Mouse (Mus musculus) forebrain, postnatal 0 days (tissue): ENCODE measurements around the gene Pak6. TPM values are rescaled to one million over a fixed set of nuclear protein-coding genes. Genes with fewer than 3 reads are reported as not detected.

Source experiments
- ATAC-seq: fragments of 200-750 bp; cut with Nextera tagmentation; 2 replicates; pipeline ENCODE4 v1.8.0; 2017; ENCODE audit warnings: mild to moderate bottlenecking, moderate library complexity
- DNase-seq: peaks from one replicate; pipeline ENCODE4 v3.0.0-alpha.2; 2015
- H3K27ac ChIP-seq: fragments of 300-500 bp; sonication (generic); 2 replicates; pipeline ENCODE4 v1.5.1; 2014; ENCODE audit warnings: low read depth, mild to moderate bottlenecking, antibody characterized with exemption, low read length, moderate library complexity, mixed read lengths
- H3K27me3 ChIP-seq: fragments of 300-500 bp; sonication (generic); 2 replicates; pipeline ENCODE4 v1.6.1; 2014; ENCODE audit warnings: mild to moderate bottlenecking, low read length, mixed read lengths; ENCODE audit not compliant: insufficient read depth
- H3K36me3 ChIP-seq: fragments of 300-500 bp; sonication (generic); 2 replicates; pipeline ENCODE4 v1.6.1; 2014; ENCODE audit warnings: mild to moderate bottlenecking, moderate library complexity; ENCODE audit not compliant: insufficient read depth
- H3K4me1 ChIP-seq: fragments of 300-500 bp; sonication (generic); 2 replicates; pipeline ENCODE4 v1.6.1; 2014; ENCODE audit warnings: antibody characterized with exemption; ENCODE audit not compliant: insufficient read depth
- H3K4me2 ChIP-seq: fragments of 300-500 bp; sonication (generic); 2 replicates; pipeline ENCODE4 v1.6.1; 2014; ENCODE audit warnings: low read depth, mild to moderate bottlenecking, moderate library complexity
- H3K4me3 ChIP-seq: fragments of 300-500 bp; sonication (generic); 2 replicates; pipeline ENCODE4 v1.5.1; 2014; ENCODE audit warnings: low read depth, low read length, mixed read lengths
- H3K9ac ChIP-seq: fragments of 300-500 bp; sonication (generic); 2 replicates; pipeline ENCODE4 v1.6.1; 2014; ENCODE audit warnings: mild to moderate bottlenecking
- H3K9me3 ChIP-seq: fragments of 300-500 bp; sonication (generic); 2 replicates; pipeline ENCODE4 v1.6.1; 2016; ENCODE audit warnings: low read length
- CTCF ChIP-seq: sonication (generic); IDR thresholded peaks from 2 replicates; pipeline ENCODE4 v1.5.1; 2016; ENCODE audit warnings: antibody characterized with exemption, control low read depth, low read depth
- WGBS: fragments of 180-500 bp; shearing (Covaris S2); extraction: QIAGEN DNeasy Blood & Tissue Kit; methylation state at CpG from one replicate; pipeline ENCODE4 v1.1.7; 2014; 5-methylcytosine and 5-hydroxymethylcytosine counted together
- polyA plus RNA-seq: library from polyadenylated mRNA; unstranded; fragments of >200 nt; fragmentation: Nextera tagmentation; extraction: Ambion mirVana; gene quantifications from 2 replicates; pipeline ENCODE4 v1.2.1, GENCODE M21; 2015
- total RNA-seq: library from RNA; depleted of rRNA; stranded (reverse); fragments of >200 nt; gene quantifications from 2 replicates; pipeline ENCODE4 v1.2.3, GENCODE M21; 2014; rRNA removed

The Pak6 gene
- total and polyA plus RNA-seq, 2 experiments from 2014 or later: 61.9 to 84.4 TPM

DNA sequence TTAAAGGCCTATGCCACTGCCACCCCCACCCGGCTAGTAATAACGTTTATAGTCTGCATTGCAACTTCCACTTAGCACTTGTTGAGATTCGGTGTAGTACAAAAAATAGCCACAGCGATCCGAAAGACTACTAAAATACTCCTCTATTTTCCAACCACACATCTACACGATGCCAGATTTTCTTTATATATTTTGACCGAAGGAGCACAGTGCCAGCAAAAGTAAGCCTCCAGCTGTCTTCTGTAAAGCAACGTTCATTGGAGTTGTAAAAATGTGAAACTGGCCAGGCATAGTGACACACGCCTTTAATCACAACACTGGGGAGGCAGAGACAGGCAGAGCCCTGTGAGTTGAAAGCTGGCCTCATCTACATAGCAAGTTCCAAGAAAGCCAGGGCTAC, 78.1 kb downstream of the Pak6 start:
- peaks cover 14% of the 10 kb centered on the region; the same call in 1 of the 2 replicates for H3K4me1 ChIP-seq
- H3K36me3 ChIP-seq: no peaks in the 10 kb centered on the region
- no peak overlapping the region for H3K27ac ChIP-seq
- H3K4me3 ChIP-seq: no peak overlapping the region
- no peaks in the 10 kb centered on the region; the same call in 1 of the 2 replicates for H3K27me3 ChIP-seq
- WGBS: 66% methylated on average over 9 of the region's 9 CpGs
- H3K4me2 ChIP-seq: no peak overlapping the region
- no peaks in the 10 kb centered on the region for H3K9me3 ChIP-seq
- DNase-seq (no peak), ATAC-seq (no peak)
- no peak for TF ChIP-seq CTCF
- no peak overlapping the region for H3K9ac ChIP-seq

DNA sequence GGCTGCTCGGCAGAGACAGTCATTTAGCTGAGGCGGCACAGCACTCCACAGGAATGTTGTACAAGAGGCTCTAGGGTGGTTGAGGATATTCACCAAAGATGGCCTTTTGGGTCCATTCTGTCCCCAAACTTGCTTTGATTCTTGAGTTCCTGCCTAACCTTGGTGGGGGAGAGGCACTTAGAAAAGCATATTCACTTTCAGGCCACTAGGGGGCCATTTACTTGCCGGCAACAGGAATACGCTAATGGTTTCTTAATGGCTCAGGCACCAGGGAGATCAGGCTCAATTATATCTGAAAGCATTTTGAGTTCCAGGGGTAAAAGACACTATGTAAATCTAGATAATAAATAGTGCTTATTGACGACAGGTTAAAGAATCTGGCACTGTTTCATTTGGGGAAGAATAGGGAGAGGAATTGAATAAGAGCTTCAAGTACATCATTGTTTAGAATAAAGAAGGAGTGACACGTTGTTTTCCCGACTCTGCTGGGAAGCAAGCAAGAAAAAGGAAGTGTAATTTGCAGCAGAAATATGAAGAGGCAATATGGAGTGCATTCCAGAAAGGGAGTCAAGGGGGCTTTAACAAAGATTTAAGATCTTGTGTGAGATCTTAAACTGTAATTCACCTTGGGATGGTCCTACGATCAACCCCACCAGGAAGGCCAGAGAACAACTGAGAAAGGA, 80.3 kb downstream of the Pak6 start:
- H3K27me3 ChIP-seq: no peaks in the 10 kb centered on the region; the same call in 1 of the 2 replicates
- ATAC-seq (peak; percentile 12; the same call in 1 of the 2 replicates), DNase-seq (peak; percentile 76)
- peak; percentile 85 for TF ChIP-seq CTCF
- H3K9me3 ChIP-seq: no peaks in the 10 kb centered on the region
- no peak overlapping the region for H3K4me2 ChIP-seq
- WGBS: 19% methylated on average over 8 of the region's 8 CpGs
- peaks cover 23% of the 10 kb centered on the region for H3K4me1 ChIP-seq
- no peak overlapping the region for H3K4me3 ChIP-seq
- H3K36me3 ChIP-seq: no peaks in the 10 kb centered on the region
- no peak overlapping the region for H3K9ac ChIP-seq
- H3K27ac ChIP-seq: no peak overlapping the region

DNA sequence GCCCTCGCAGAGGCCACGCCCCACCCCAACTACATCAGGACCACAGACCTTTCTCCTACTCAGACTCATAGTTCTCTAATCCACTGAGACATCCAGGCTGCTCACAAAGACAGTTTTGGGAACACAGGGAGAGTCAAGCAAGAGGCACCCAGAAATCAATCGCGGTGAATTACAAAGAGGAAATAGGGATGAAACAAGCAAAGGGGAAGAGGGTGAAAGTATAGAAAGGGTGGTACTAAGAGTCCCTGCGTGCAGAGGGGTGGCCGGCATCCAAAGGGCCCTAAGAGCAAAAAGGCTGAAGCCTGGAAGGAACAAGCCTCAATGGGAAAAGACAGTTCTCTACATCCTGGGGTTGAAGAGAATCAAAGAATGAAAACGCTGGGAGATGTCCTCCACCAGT, 81.5 kb downstream of the Pak6 start:
- peaks cover 31% of the 10 kb centered on the region for H3K4me1 ChIP-seq
- no peak for ATAC-seq
- H3K4me2 ChIP-seq: peak overlapping the region; percentile 97
- H3K4me3 ChIP-seq: no peak overlapping the region; the same call in 1 of the 2 replicates
- H3K27ac ChIP-seq: no peak overlapping the region
- TF ChIP-seq CTCF: no peak
- H3K9ac ChIP-seq: no peak overlapping the region
- no peaks in the 10 kb centered on the region for H3K36me3 ChIP-seq
- 14% methylated on average over 7 of the region's 7 CpGs for WGBS
- H3K27me3 ChIP-seq: no peaks in the 10 kb centered on the region; the same call in 1 of the 2 replicates
- DNase-seq: no peak
- H3K9me3 ChIP-seq: no peaks in the 10 kb centered on the region

DNA sequence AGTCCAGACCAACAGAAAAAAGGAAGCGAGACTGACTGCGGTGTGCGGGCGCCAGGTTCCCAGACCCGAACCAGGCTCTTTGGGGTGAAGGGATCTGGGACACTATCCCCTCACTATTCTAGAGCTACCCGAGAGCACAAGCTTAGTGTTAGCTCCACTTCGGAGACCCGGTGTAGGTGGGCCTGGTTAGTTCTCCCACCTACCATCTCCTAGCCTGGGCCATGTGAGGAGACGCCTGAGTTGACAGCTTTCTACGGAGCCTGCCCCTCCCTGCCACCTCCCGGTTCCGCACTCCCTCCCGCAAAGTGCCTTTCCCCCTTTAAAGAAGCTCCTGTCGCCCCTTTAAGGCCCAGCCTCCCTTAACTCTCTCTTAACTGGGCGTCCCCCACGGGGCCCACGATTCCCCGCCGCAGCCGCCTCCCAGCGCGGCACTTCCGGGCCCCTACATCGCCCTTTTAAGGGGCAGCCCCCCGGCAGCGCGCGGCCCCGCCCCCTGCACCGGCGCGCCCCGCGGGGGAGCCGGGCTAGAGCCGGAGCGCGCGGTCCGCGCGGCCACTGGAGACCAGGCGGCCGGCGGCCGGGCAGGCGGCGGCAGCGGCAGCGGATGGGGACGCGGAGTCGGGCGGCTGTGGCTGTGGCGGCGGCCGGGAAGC, 82.3 kb downstream of the Pak6 start, which contains the start of gene Inafm2:
Gene Inafm2 (plus strand): TSS at position 527 of the 653 bp plus-strand sequence.
- under 1% methylated on average over 45 of the region's 57 CpGs for WGBS
- H3K4me1 ChIP-seq: peaks cover 31% of the 10 kb centered on the region

DNA sequence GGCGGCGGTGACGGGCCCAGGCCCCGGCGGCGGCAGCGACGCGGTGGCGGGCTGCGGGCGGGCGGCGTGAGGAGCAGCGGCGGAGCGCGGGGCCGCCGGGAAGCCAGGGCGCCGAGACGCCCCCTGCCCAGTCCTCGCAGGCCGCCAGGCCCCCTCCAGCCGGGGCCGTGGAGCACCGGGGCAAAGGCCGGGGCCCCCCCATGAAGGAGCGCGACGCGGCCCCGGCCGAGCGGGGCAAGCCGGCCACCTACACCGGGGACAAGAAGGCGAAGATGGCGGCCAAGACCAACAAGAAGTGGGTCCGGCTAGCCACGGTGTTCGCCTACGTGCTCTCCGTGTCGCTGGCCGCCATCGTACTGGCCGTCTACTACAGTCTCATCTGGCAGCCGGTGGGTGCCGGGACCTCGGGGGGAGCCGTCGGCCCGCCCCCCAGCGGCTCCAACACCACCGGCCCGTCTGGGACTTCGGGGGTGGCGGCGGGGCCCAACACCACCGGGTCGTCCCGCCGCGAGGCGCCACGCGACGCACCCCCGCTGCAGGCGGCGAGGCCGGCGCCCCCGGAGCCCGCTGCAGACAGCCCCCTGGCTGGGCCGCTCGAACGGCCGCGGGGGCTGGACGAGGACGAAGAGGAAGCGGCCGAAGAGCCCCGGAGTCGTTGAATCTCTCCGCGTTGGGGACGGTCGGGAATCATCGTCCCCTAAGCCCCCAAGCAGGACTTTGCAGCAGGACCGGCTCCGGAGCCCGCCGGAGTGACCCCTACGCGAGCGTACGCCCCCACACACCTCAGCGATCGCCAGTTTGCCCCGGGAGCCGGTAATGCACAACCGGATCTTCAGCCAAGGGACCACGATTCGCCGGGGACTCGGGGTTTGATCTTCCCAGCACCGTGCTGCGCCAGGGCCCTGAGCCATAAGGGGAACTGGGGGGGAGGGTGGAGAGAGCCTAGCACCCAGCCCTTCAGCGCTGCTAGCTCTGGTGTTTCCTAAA, 83.1 kb downstream of the Pak6 start:
- ATAC-seq (peak; percentile 46), DNase-seq (peak; percentile 40)
- no peaks in the 10 kb centered on the region for H3K9me3 ChIP-seq
- H3K4me1 ChIP-seq: peaks cover 31% of the 10 kb centered on the region
- H3K27me3 ChIP-seq: no peaks in the 10 kb centered on the region; the same call in 1 of the 2 replicates
- no peaks in the 10 kb centered on the region for H3K36me3 ChIP-seq
- TF ChIP-seq CTCF: no peak
- 3% methylated on average over 105 of the region's 113 CpGs for WGBS
- H3K27ac ChIP-seq: peak overlapping the region; percentile 73
- peak overlapping the region; percentile 77 for H3K9ac ChIP-seq
- H3K4me2 ChIP-seq: peak overlapping the region; percentile 97
- H3K4me3 ChIP-seq: peak overlapping the region; percentile 84

More for the DNA sequence above, 82.3 kb downstream of the Pak6 start, which contains the start of gene Inafm2:
- Histone ChIP-seq H3K4me2 (peak within 1 kb of the TSS; percentile 97), H3K4me3 (peak within 1 kb of the TSS; percentile 84), H3K27me3 (no peaks in the 10 kb centered on the region; the same call in 1 of the 2 replicates), H3K27ac (peak within 1 kb of the TSS; percentile 73), H3K9me3 (no peaks in the 10 kb centered on the region), H3K9ac (peak within 1 kb of the TSS; percentile 77), H3K36me3 (no peaks in the 10 kb centered on the region)
- no peak for TF ChIP-seq CTCF
- DNase-seq: peak; percentile 95
- ATAC-seq: peak; percentile 97

DNA sequence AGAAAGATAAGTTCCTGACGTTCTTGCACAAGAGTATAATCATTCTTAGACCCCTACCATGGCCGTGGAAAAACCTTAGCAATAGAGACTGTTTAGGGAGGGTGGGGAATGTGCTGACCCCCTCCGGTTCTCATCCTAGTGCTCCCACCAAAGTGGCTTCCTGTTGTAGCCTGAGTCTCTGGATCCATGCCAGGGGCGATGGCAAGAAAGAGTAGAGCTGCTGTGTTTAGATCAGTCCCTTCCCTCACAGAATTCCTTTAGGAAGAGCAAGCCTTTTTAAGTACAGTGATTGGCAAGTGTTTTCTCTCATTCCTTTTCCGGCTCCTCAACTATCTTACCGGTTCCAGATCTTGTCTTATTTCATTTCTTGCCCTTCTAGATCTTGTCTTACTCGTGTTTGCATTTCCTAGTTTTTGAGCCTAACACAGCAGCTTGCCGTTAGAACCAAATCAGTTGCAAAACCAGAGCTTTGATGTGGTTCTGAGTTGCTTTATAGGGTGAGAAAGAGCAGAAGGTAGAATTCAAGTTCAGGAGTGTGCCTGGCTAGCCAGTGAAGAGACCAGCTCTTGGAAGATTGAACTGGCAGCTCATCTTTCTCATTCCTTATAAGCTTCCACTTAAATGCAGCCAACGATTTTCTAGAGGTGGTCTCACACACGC, 84.3 kb downstream of the Pak6 start:
- TF ChIP-seq CTCF: no peak
- Histone ChIP-seq H3K27me3 (no peaks in the 10 kb centered on the region), H3K27ac (no peak overlapping the region), H3K36me3 (no peaks in the 10 kb centered on the region), H3K4me2 (peak overlapping the region; percentile 97), H3K4me1 (peaks cover 31% of the 10 kb centered on the region), H3K4me3 (peak overlapping the region; percentile 84), H3K9ac (no peak overlapping the region), H3K9me3 (no peaks in the 10 kb centered on the region)
- DNase-seq (peak; percentile 50), ATAC-seq (no peak)
- 23% methylated on average over 10 of the region's 10 CpGs for WGBS

Other genes starting within 250 kb of the Pak6 start
- 180 and 252 TPM in 2 replicates for gene Srp14, start 183.6 kb upstream of the Pak6 start, total RNA-seq
- gene Srp14, start 183.6 kb upstream of the Pak6 start, polyA plus RNA-seq: 357 and 411 TPM in 2 replicates
- 5.3 and 6.6 TPM in 2 replicates for gene Bmf, start 113.6 kb upstream of the Pak6 start, total RNA-seq
- gene Bmf, start 113.6 kb upstream of the Pak6 start, polyA plus RNA-seq: 1.2 and 1.3 TPM in 2 replicates
- gene Bub1b, start 65.1 kb upstream of the Pak6 start, total RNA-seq: 10.1 and 11.9 TPM in 2 replicates
- gene Bub1b, start 65.1 kb upstream of the Pak6 start, polyA plus RNA-seq: 6.5 and 7.2 TPM in 2 replicates
- gene Ankrd63, start 40.7 kb downstream of the Pak6 start, total RNA-seq: 1.1 and 2.0 TPM in 2 replicates
- 0.62 and 0.64 TPM in 2 replicates for gene Ankrd63, start 40.7 kb downstream of the Pak6 start, polyA plus RNA-seq
- 0.92 and 1.1 TPM in 2 replicates for gene Plcb2, start 65.1 kb downstream of the Pak6 start, total RNA-seq
- 0.52 and 0.83 TPM in 2 replicates for gene Plcb2, start 65.1 kb downstream of the Pak6 start, polyA plus RNA-seq
- 13.8 and 14.2 TPM in 2 replicates for gene Inafm2, start 82.5 kb downstream of the Pak6 start, total RNA-seq
- gene Inafm2, start 82.5 kb downstream of the Pak6 start, polyA plus RNA-seq: 15.7 and 17.2 TPM in 2 replicates
- 1.8 and 2.4 TPM in 2 replicates for gene Ccdc9b, start 99.4 kb downstream of the Pak6 start, total RNA-seq
- 0.33 and 0.53 TPM in 2 replicates for gene Ccdc9b, start 99.4 kb downstream of the Pak6 start, polyA plus RNA-seq
- not detected in 2 replicates for gene Phgr1, start 109.5 kb downstream of the Pak6 start, total RNA-seq
- gene Phgr1, start 109.5 kb downstream of the Pak6 start, polyA plus RNA-seq: not detected in 2 replicates
- 48.4 and 91.3 TPM in 2 replicates for gene Disp2, start 116.4 kb downstream of the Pak6 start, total RNA-seq
- 25.4 and 40.4 TPM in 2 replicates for gene Disp2, start 116.4 kb downstream of the Pak6 start, polyA plus RNA-seq
- gene Knstrn, start 150.7 kb downstream of the Pak6 start, total RNA-seq: 7.1 and 7.5 TPM in 2 replicates
- gene Knstrn, start 150.7 kb downstream of the Pak6 start, polyA plus RNA-seq: 11.9 and 13.1 TPM in 2 replicates
- 49.0 and 50.5 TPM in 2 replicates for gene Ivd, start 198.7 kb downstream of the Pak6 start, total RNA-seq
- gene Ivd, start 198.7 kb downstream of the Pak6 start, polyA plus RNA-seq: 42.9 and 45.8 TPM in 2 replicates
- 18.0 and 19.9 TPM in 2 replicates for gene Bahd1, start 237.1 kb downstream of the Pak6 start, total RNA-seq
- gene Bahd1, start 237.1 kb downstream of the Pak6 start, polyA plus RNA-seq: 4.6 and 5.1 TPM in 2 replicates